15 mouse cellular contexts compared by ENCODE assay signal in genomic region chr9:62018229-62019093, GRCm38 (mm10). TPM values are rescaled to one million over a fixed set of nuclear protein-coding genes. Genes with fewer than 3 reads are reported as not detected.
DNase-seq lines count a peak whose midpoint lies in the region; ATAC-seq and TF ChIP-seq lines count a peak whose summit lies in the region.
"Had no signal": no experiment of that assay in that cellular context is flagged by ENCODE, and none has a peak within 500 bp of the region (broad histone marks: within the 10 kb centered on the region; RNA-seq: fewer than 3 reads in every experiment).

No protein-coding gene starts in this region.

- TF ChIP-seq CTCF in lung, adult 2 months (IDR thresholded peaks at IDR 0.05; ENCODE audit: insufficient read depth, low read length): no peak

- H3K4me3 ChIP-seq in lung, embryonic 16.5 days (ENCODE audit: low read length): no peak overlapping the region
- no peak overlapping the region for H3K4me3 ChIP-seq in lung, adult 2 months (replicated peaks; ENCODE audit: extremely low read depth, low read depth, low read length)
- no peak overlapping the region for H3K4me3 ChIP-seq in kidney, embryonic 15.5 days (replicated peaks)
- no peak overlapping the region for H3K4me3 ChIP-seq in hindbrain, embryonic 13.5 days
- H3K4me3 ChIP-seq: forebrain, embryonic 13.5 days; lung, embryonic 15.5 days; midbrain, embryonic 12.5 days; myocyte had no signal

- H3K4me2 ChIP-seq in lung, embryonic 16.5 days (ENCODE audit: low read depth, low read length): no peak overlapping the region
- H3K4me2 ChIP-seq in kidney, embryonic 15.5 days: no peak overlapping the region
- H3K4me2 ChIP-seq in hindbrain, embryonic 13.5 days: no peak overlapping the region
- H3K4me2 ChIP-seq: forebrain, embryonic 13.5 days; liver, embryonic 11.5 days; lung, embryonic 15.5 days; midbrain, embryonic 12.5 days had no signal

- H3K27ac ChIP-seq in lung, embryonic 16.5 days (ENCODE audit: low read length): no peak overlapping the region
- H3K27ac ChIP-seq in kidney, embryonic 15.5 days: 0 out of 2 replicates have a peak overlapping the region, but pooled peaks have one; percentile 15
- H3K27ac ChIP-seq in hindbrain, embryonic 13.5 days: no peak overlapping the region
- H3K27ac ChIP-seq: forebrain, embryonic 13.5 days; lung, embryonic 15.5 days; midbrain, embryonic 12.5 days had no signal

- H3K4me1 ChIP-seq in lung, embryonic 16.5 days (replicated peaks; ENCODE audit: control insufficient read depth, insufficient read depth, low read length): 0 out of 2 replicates have a peak, but pooled peaks cover 2% of the 10 kb centered on the region
- H3K4me1 ChIP-seq in lung, adult 2 months (ENCODE audit: control insufficient read depth, insufficient read depth, low read length): no peaks in the 10 kb centered on the region
- H3K4me1 ChIP-seq in kidney, embryonic 15.5 days: peaks cover 27% of the 10 kb centered on the region
- H3K4me1 ChIP-seq in hindbrain, embryonic 13.5 days (replicated peaks): no peaks in the 10 kb centered on the region
- H3K4me1 ChIP-seq: forebrain, embryonic 13.5 days; lung, embryonic 15.5 days; midbrain, embryonic 12.5 days had no signal

- no peaks in the 10 kb centered on the region for H3K36me3 ChIP-seq in lung, embryonic 16.5 days (ENCODE audit: control insufficient read depth, insufficient read depth, low read length)
- H3K36me3 ChIP-seq in kidney, embryonic 15.5 days: no peaks in the 10 kb centered on the region
- H3K36me3 ChIP-seq in hindbrain, embryonic 13.5 days: no peaks in the 10 kb centered on the region
- H3K36me3 ChIP-seq: G1E; lung, embryonic 15.5 days; midbrain, embryonic 12.5 days had no signal

- no peaks in the 10 kb centered on the region for H3K27me3 ChIP-seq in lung, embryonic 16.5 days (ENCODE audit: control insufficient read depth, insufficient read depth, low read depth, low read length)
- H3K27me3 ChIP-seq in kidney, embryonic 15.5 days: no peaks in the 10 kb centered on the region
- 0 out of 2 replicates have a peak, but pooled peaks cover 5% of the 10 kb centered on the region for H3K27me3 ChIP-seq in hindbrain, embryonic 13.5 days
- H3K27me3 ChIP-seq: forebrain, embryonic 13.5 days; lung, embryonic 15.5 days had no signal

- WGBS in lung, embryonic 16.5 days: 42% methylated on average over 14 of the region's 14 CpGs
- WGBS in lung, adult 2 months: 51% methylated on average over 14 of the region's 14 CpGs
- 71% methylated on average over 14 of the region's 14 CpGs for WGBS in kidney, embryonic 15.5 days
- WGBS in hindbrain, embryonic 13.5 days: 84% methylated on average over 14 of the region's 14 CpGs

- ATAC-seq in lung, embryonic 16.5 days (ENCODE audit: low read depth): peak; percentile 29; the same call in 1 of the 2 replicates
- ATAC-seq in kidney, embryonic 15.5 days (replicated peaks; ENCODE audit: low FRiP score): no peak
- ATAC-seq in hindbrain, embryonic 13.5 days (ENCODE audit: low FRiP score): no peak
- ATAC-seq: forebrain, embryonic 13.5 days had no signal

- no peak for DNase-seq in lung, adult 2 months
- DNase-seq in lung, postnatal 36 days: peak; percentile 28
- peak; percentile 90 for DNase-seq in urinary bladder, postnatal 14 days (ENCODE audit: low spot score)
- DNase-seq in spleen, adult 18-20 months: no peak
- no peak for DNase-seq in spleen, postnatal 4 days (ENCODE audit: low spot score in 2 of 2)
- DNase-seq: cerebellum, adult 11 months had no signal

- TF ChIP-seq POLR2A in lung, adult 2 months (IDR thresholded peaks at IDR 0.05; ENCODE audit: borderline replicate concordance, extremely low read depth, low read depth, low read length): no peak

- H3K9me3 ChIP-seq in lung, embryonic 16.5 days (ENCODE audit: control insufficient read depth, low read length): no peaks in the 10 kb centered on the region
- no peaks in the 10 kb centered on the region for H3K9me3 ChIP-seq in kidney, embryonic 15.5 days (replicated peaks)
- H3K9me3 ChIP-seq in hindbrain, embryonic 13.5 days: no peaks in the 10 kb centered on the region
- H3K9me3 ChIP-seq: forebrain, embryonic 13.5 days; G1E; lung, embryonic 15.5 days; midbrain, embryonic 12.5 days had no signal

- no peak overlapping the region for H3K9ac ChIP-seq in lung, embryonic 16.5 days (ENCODE audit: low read length)
- no peak overlapping the region for H3K9ac ChIP-seq in kidney, embryonic 15.5 days
- no peak overlapping the region for H3K9ac ChIP-seq in hindbrain, embryonic 13.5 days
- H3K9ac ChIP-seq: forebrain, embryonic 13.5 days; lung, embryonic 15.5 days; midbrain, embryonic 12.5 days had no signal

RNA-seq across cellular contexts. Expression of gene Paqr5, which starts 8.2 kb away (rescaled TPM):
- 5.1 and 7.2 TPM in 2 replicates for polyA plus RNA-seq in lung, embryonic 16.5 days (2015; fragmentation: Nextera tagmentation; extraction: Ambion mirVana)
- polyA plus RNA-seq in lung, adult 2 months (2012; rRNA removed): 1.8 and 12.4 TPM in 2 replicates
- polyA plus RNA-seq in kidney, embryonic 15.5 days (2015; fragmentation: Nextera tagmentation; extraction: Ambion mirVana): 26.8 and 28.8 TPM in 2 replicates
- polyA plus RNA-seq in hindbrain, embryonic 13.5 days (2015; fragmentation: Nextera tagmentation; extraction: Ambion mirVana): 0.36 and 0.38 TPM in 2 replicates
- polyA plus RNA-seq: G1E had no signal

Comparison
In these comparisons a context has a peak if more than half of its experiments do, and no peak if none do; other contexts are left out.
1. DNase-seq: peak in lung, postnatal 36 days (single experiment) and urinary bladder, postnatal 14 days (single experiment); none in lung, adult 2 months (single experiment), spleen, adult 18-20 months (0 of 2) and spleen, postnatal 4 days (0 of 2).